Mouse (Mus musculus): ENCODE measurements around the gene Cirbp. TPM values are rescaled to one million over a fixed set of nuclear protein-coding genes. Genes with fewer than 3 reads are reported as not detected.

Gene Cirbp
- polyA plus RNA-seq, 1 experiment from 2014 or later, result 90.3 TPM

- Histone ChIP-seq H3K4me1 (peaks cover 1% of the 10 kb centered on the region; the same call in 1 of the 2 replicates), H3K4me2 (no peak overlapping the region), H3K9me3 (no peaks in the 10 kb centered on the region), H3K4me3 (replicated peaks) (no peak overlapping the region), H3K36me3 (no peaks in the 10 kb centered on the region), H3K27ac (no peak overlapping the region), H3K27me3 (replicated peaks) (no peaks in the 10 kb centered on the region), H3K9ac (no peak overlapping the region)
- 44% methylated on average over 5 of the region's 9 CpGs for WGBS
- ATAC-seq (ENCODE audit: insufficient read depth, low FRiP score, low read depth), result no peak
These were observed 54.9 kb downstream of the Cirbp start for GRCm38 (mm10) chr10:80220676-80221075.

Other genes starting within 250 kb of the Cirbp start
- 0.83 and 0.94 TPM in 2 replicates for gene Kiss1r, start 249.0 kb upstream of the Cirbp start, polyA plus RNA-seq (2015; fragmentation: Nextera tagmentation; extraction: Ambion mirVana)
- 137 and 140 TPM in 2 replicates for gene R3hdm4, start 244.8 kb upstream of the Cirbp start, polyA plus RNA-seq (2015; fragmentation: Nextera tagmentation; extraction: Ambion mirVana)
- gene Arid3a, start 238.9 kb upstream of the Cirbp start, polyA plus RNA-seq (2015; fragmentation: Nextera tagmentation; extraction: Ambion mirVana), result 9.8 and 10.0 TPM in 2 replicates
- 86.0 and 86.2 TPM in 2 replicates for gene Wdr18, start 205.8 kb upstream of the Cirbp start, polyA plus RNA-seq (2015; fragmentation: Nextera tagmentation; extraction: Ambion mirVana)
- gene Grin3b, start 195.3 kb upstream of the Cirbp start, polyA plus RNA-seq (2015; fragmentation: Nextera tagmentation; extraction: Ambion mirVana), result 0.27 and 0.34 TPM in 2 replicates
- gene Tmem259, start 181.7 kb upstream of the Cirbp start, polyA plus RNA-seq (2015; fragmentation: Nextera tagmentation; extraction: Ambion mirVana), result 20.6 and 21.3 TPM in 2 replicates
- 274 and 279 TPM in 2 replicates for gene Cnn2, start 177.4 kb upstream of the Cirbp start, polyA plus RNA-seq (2015; fragmentation: Nextera tagmentation; extraction: Ambion mirVana)
- 4.2 and 4.8 TPM in 2 replicates for gene Abca7, start 169.5 kb upstream of the Cirbp start, polyA plus RNA-seq (2015; fragmentation: Nextera tagmentation; extraction: Ambion mirVana)
- 9.1 and 10.0 TPM in 2 replicates for gene Arhgap45, start 149.3 kb upstream of the Cirbp start, polyA plus RNA-seq (2015; fragmentation: Nextera tagmentation; extraction: Ambion mirVana)
- gene Polr2e, start 126.2 kb upstream of the Cirbp start, polyA plus RNA-seq (2015; fragmentation: Nextera tagmentation; extraction: Ambion mirVana), result 188 and 199 TPM in 2 replicates
- 500 and 567 TPM in 2 replicates for gene Gpx4, start 118.8 kb upstream of the Cirbp start, polyA plus RNA-seq (2015; fragmentation: Nextera tagmentation; extraction: Ambion mirVana)
- 14.8 and 15.9 TPM in 2 replicates for gene Sbno2, start 60.4 kb upstream of the Cirbp start, polyA plus RNA-seq (2015; fragmentation: Nextera tagmentation; extraction: Ambion mirVana)
- 16.9 and 19.2 TPM in 2 replicates for gene Stk11, start 50.2 kb upstream of the Cirbp start, polyA plus RNA-seq (2015; fragmentation: Nextera tagmentation; extraction: Ambion mirVana)
- 544 and 602 TPM in 2 replicates for gene Atp5d, start 27.4 kb upstream of the Cirbp start, polyA plus RNA-seq (2015; fragmentation: Nextera tagmentation; extraction: Ambion mirVana)
- 5.1 and 6.7 TPM in 2 replicates for gene Cbarp, start 25.1 kb upstream of the Cirbp start, polyA plus RNA-seq (2015; fragmentation: Nextera tagmentation; extraction: Ambion mirVana)
- gene Midn, start 17.7 kb upstream of the Cirbp start, polyA plus RNA-seq (2015; fragmentation: Nextera tagmentation; extraction: Ambion mirVana), result 16.0 and 19.8 TPM in 2 replicates
- 17.5 and 19.7 TPM in 2 replicates for gene 1600002K03Rik, start 7.0 kb downstream of the Cirbp start, polyA plus RNA-seq (2015; fragmentation: Nextera tagmentation; extraction: Ambion mirVana)
- gene Efna2, start 13.5 kb downstream of the Cirbp start, polyA plus RNA-seq (2015; fragmentation: Nextera tagmentation; extraction: Ambion mirVana), result 15.7 TPM in 2 replicates
- 58.6 and 66.5 TPM in 2 replicates for gene Mum1, start 60.4 kb downstream of the Cirbp start, polyA plus RNA-seq (2015; fragmentation: Nextera tagmentation; extraction: Ambion mirVana)
- 326 and 364 TPM in 2 replicates for gene Ndufs7, start 83.1 kb downstream of the Cirbp start, polyA plus RNA-seq (2015; fragmentation: Nextera tagmentation; extraction: Ambion mirVana)
- gene Gamt, start 95.0 kb downstream of the Cirbp start, polyA plus RNA-seq (2015; fragmentation: Nextera tagmentation; extraction: Ambion mirVana), result 111 and 148 TPM in 2 replicates
- gene Dazap1, start 95.5 kb downstream of the Cirbp start, polyA plus RNA-seq (2015; fragmentation: Nextera tagmentation; extraction: Ambion mirVana), result 62.4 and 66.4 TPM in 2 replicates
- gene Rps15, start 126.5 kb downstream of the Cirbp start, polyA plus RNA-seq (2015; fragmentation: Nextera tagmentation; extraction: Ambion mirVana), result 904 and 948 TPM in 2 replicates
- 5.0 and 5.2 TPM in 2 replicates for gene Apc2, start 130.0 kb downstream of the Cirbp start, polyA plus RNA-seq (2015; fragmentation: Nextera tagmentation; extraction: Ambion mirVana)
- 40.5 and 46.4 TPM in 2 replicates for gene 2310011J03Rik, start 154.6 kb downstream of the Cirbp start, polyA plus RNA-seq (2015; fragmentation: Nextera tagmentation; extraction: Ambion mirVana)
- 4.8 and 5.4 TPM in 2 replicates for gene Pcsk4, start 163.5 kb downstream of the Cirbp start, polyA plus RNA-seq (2015; fragmentation: Nextera tagmentation; extraction: Ambion mirVana)
- 44.5 and 51.2 TPM in 2 replicates for gene Reep6, start 164.0 kb downstream of the Cirbp start, polyA plus RNA-seq (2015; fragmentation: Nextera tagmentation; extraction: Ambion mirVana)
- 13.7 and 17.0 TPM in 2 replicates for gene Adamtsl5, start 182.4 kb downstream of the Cirbp start, polyA plus RNA-seq (2015; fragmentation: Nextera tagmentation; extraction: Ambion mirVana)
- 0.30 and 0.67 TPM in 2 replicates for gene Plk5, start 190.5 kb downstream of the Cirbp start, polyA plus RNA-seq (2015; fragmentation: Nextera tagmentation; extraction: Ambion mirVana)
- gene Mex3d, start 221.7 kb downstream of the Cirbp start, polyA plus RNA-seq (2015; fragmentation: Nextera tagmentation; extraction: Ambion mirVana), result 7.8 and 8.7 TPM in 2 replicates
- gene Mbd3, start 233.6 kb downstream of the Cirbp start, polyA plus RNA-seq (2015; fragmentation: Nextera tagmentation; extraction: Ambion mirVana), result 204 and 216 TPM in 2 replicates
- gene Uqcr11, start 240.8 kb downstream of the Cirbp start, polyA plus RNA-seq (2015; fragmentation: Nextera tagmentation; extraction: Ambion mirVana), result 724 and 753 TPM in 2 replicates